ENCODE assay signal across 21 mouse cellular contexts in genomic region chr14:29334897-29335296, GRCm38 (mm10).
"Had no signal": no experiment of that assay in that cellular context is flagged by ENCODE, and none has a peak within 500 bp of the region (broad histone marks: within the 10 kb centered on the region; RNA-seq: fewer than 3 reads in every experiment).

No protein-coding gene starts in this region.

- H3K4me3 ChIP-seq: liver, embryonic 15.5 days; lung, embryonic 15.5 days; midbrain, embryonic 10.5 days; midbrain, embryonic 12.5 days; myocyte; neural tube, embryonic 13.5 days; neural tube, embryonic 15.5 days had no signal

- ATAC-seq: liver, postnatal 0 days; midbrain, embryonic 16.5 days had no signal

- H3K4me1 ChIP-seq: liver, embryonic 15.5 days; lung, embryonic 15.5 days; midbrain, embryonic 10.5 days; midbrain, embryonic 12.5 days had no signal

- H3K27ac ChIP-seq: liver, embryonic 15.5 days; lung, embryonic 15.5 days; midbrain, embryonic 10.5 days; midbrain, embryonic 12.5 days; neural tube, embryonic 13.5 days; neural tube, embryonic 15.5 days had no signal

- H3K9ac ChIP-seq: liver, embryonic 15.5 days; liver, postnatal 0 days; lung, embryonic 15.5 days; midbrain, embryonic 12.5 days; neural tube, embryonic 13.5 days; neural tube, embryonic 15.5 days had no signal

- H3K9me3 ChIP-seq: liver, embryonic 15.5 days; lung, embryonic 15.5 days; midbrain, embryonic 10.5 days; midbrain, embryonic 12.5 days; neural tube, embryonic 13.5 days; neural tube, embryonic 15.5 days had no signal

- DNase-seq: liver, postnatal 0 days; lung, adult 2 months; lung, postnatal 10 days; lung, postnatal 4 days; midbrain, embryonic 14.5 days; retina, postnatal 1 day; right cerebral cortex, adult 18-20 months; right cerebral cortex, postnatal 25 days; right cerebral cortex, postnatal 4 days; spleen, adult 18-20 months; thymus, adult 18-20 months; thymus, postnatal 14 days; thymus, postnatal 36 days had no signal

- H3K36me3 ChIP-seq: liver, embryonic 15.5 days; lung, embryonic 15.5 days; midbrain, embryonic 10.5 days; midbrain, embryonic 12.5 days; neural tube, embryonic 13.5 days; neural tube, embryonic 15.5 days had no signal

- H3K4me2 ChIP-seq: liver, embryonic 15.5 days; lung, embryonic 15.5 days; midbrain, embryonic 12.5 days; neural tube, embryonic 13.5 days; neural tube, embryonic 15.5 days had no signal

- H3K27me3 ChIP-seq: liver, embryonic 15.5 days; lung, embryonic 15.5 days; midbrain, embryonic 12.5 days; neural tube, embryonic 13.5 days; neural tube, embryonic 15.5 days had no signal
